Mouse (Mus musculus): ENCODE measurements around the gene Ankrd9. TPM values are rescaled to one million over a fixed set of nuclear protein-coding genes. Genes with fewer than 3 reads are reported as not detected.
A peak's percentile ranks its signal among the peaks of the same experiment; 100 is the strongest.

Gene Ankrd9
- polyA plus RNA-seq, 1 experiment = 21.0 TPM

- no peak for DNase-seq (ENCODE audit: low read depth in 1 of 2, low spot score in 2 of 2)
- no peak overlapping the region for H3K27ac ChIP-seq (ENCODE audit: insufficient read depth, low read length)
- no peaks in the 10 kb centered on the region for H3K27me3 ChIP-seq (ENCODE audit: control insufficient read depth, insufficient read depth, low read length)
- peaks cover 4% of the 10 kb centered on the region; the same call in 1 of the 2 replicates for H3K4me1 ChIP-seq (ENCODE audit: control insufficient read depth, insufficient read depth, insufficient read length)
- no peaks in the 10 kb centered on the region for H3K36me3 ChIP-seq (ENCODE audit: control insufficient read depth, insufficient read depth, low read length)
- WGBS = 93% methylated on average over 6 of the region's 6 CpGs
- TF ChIP-seq CTCF (IDR thresholded peaks at IDR 0.05; ENCODE audit: extremely low read depth, insufficient read depth, insufficient read length, insufficient replicate concordance) (no peak), POLR2A (IDR thresholded peaks at IDR 0.05; ENCODE audit: low read depth, low read length) (no peak)
- H3K4me3 ChIP-seq (ENCODE audit: extremely low read depth, insufficient read depth, insufficient read length) = no peak overlapping the region
These were observed 26.0 kb downstream of the Ankrd9 start for GRCm38 (mm10) chr12:110952628-110953385.

GRCm38 (mm10) chr12:110951236-110951635 lies 27.6 kb downstream of the Ankrd9 start:
- H3K4me3 ChIP-seq (ENCODE audit: extremely low read depth, insufficient read depth, insufficient read length) = no peak overlapping the region
- no peak overlapping the region for H3K27ac ChIP-seq (ENCODE audit: insufficient read depth, low read length)
- no peaks in the 10 kb centered on the region for H3K27me3 ChIP-seq (ENCODE audit: control insufficient read depth, insufficient read depth, low read length)
- no peak for DNase-seq (ENCODE audit: low read depth in 1 of 2, low spot score in 2 of 2)
- 87% methylated on average over 7 of the region's 7 CpGs for WGBS
- H3K4me1 ChIP-seq (ENCODE audit: control insufficient read depth, insufficient read depth, insufficient read length) = peaks cover 4% of the 10 kb centered on the region; the same call in 1 of the 2 replicates
- no peaks in the 10 kb centered on the region for H3K36me3 ChIP-seq (ENCODE audit: control insufficient read depth, insufficient read depth, low read length)
- TF ChIP-seq POLR2A (IDR thresholded peaks at IDR 0.05; ENCODE audit: low read depth, low read length) = no peak
- no peak for TF ChIP-seq CTCF (IDR thresholded peaks at IDR 0.05; ENCODE audit: extremely low read depth, insufficient read depth, insufficient read length, insufficient replicate concordance)

GRCm38 (mm10) chr12:110950151-110950550 lies 28.7 kb downstream of the Ankrd9 start:
- H3K4me3 ChIP-seq (ENCODE audit: extremely low read depth, insufficient read depth, insufficient read length) = no peak overlapping the region
- no peak overlapping the region for H3K27ac ChIP-seq (ENCODE audit: insufficient read depth, low read length)
- WGBS = 46% methylated on average over 4 of the region's 4 CpGs
- peak; percentile 32 to 33 for DNase-seq (ENCODE audit: low read depth in 1 of 2, low spot score in 2 of 2)
- no peaks in the 10 kb centered on the region for H3K27me3 ChIP-seq (ENCODE audit: control insufficient read depth, insufficient read depth, low read length)
- no peak for TF ChIP-seq POLR2A (IDR thresholded peaks at IDR 0.05; ENCODE audit: low read depth, low read length)
- TF ChIP-seq CTCF (IDR thresholded peaks at IDR 0.05; ENCODE audit: extremely low read depth, insufficient read depth, insufficient read length, insufficient replicate concordance) = no peak
- H3K36me3 ChIP-seq (ENCODE audit: control insufficient read depth, insufficient read depth, low read length) = no peaks in the 10 kb centered on the region
- peaks cover 4% of the 10 kb centered on the region; the same call in 1 of the 2 replicates for H3K4me1 ChIP-seq (ENCODE audit: control insufficient read depth, insufficient read depth, insufficient read length)

GRCm38 (mm10) chr12:110949410-110949809 lies 29.4 kb downstream of the Ankrd9 start:
- H3K4me3 ChIP-seq (ENCODE audit: extremely low read depth, insufficient read depth, insufficient read length) = no peak overlapping the region
- 90% methylated on average over 1 of the region's 1 CpGs for WGBS
- TF ChIP-seq POLR2A (IDR thresholded peaks at IDR 0.05; ENCODE audit: low read depth, low read length) = no peak
- no peak for TF ChIP-seq CTCF (IDR thresholded peaks at IDR 0.05; ENCODE audit: extremely low read depth, insufficient read depth, insufficient read length, insufficient replicate concordance)
- no peaks in the 10 kb centered on the region for H3K36me3 ChIP-seq (ENCODE audit: control insufficient read depth, insufficient read depth, low read length)
- no peak overlapping the region for H3K27ac ChIP-seq (ENCODE audit: insufficient read depth, low read length)
- H3K27me3 ChIP-seq (ENCODE audit: control insufficient read depth, insufficient read depth, low read length) = no peaks in the 10 kb centered on the region
- no peak for DNase-seq (ENCODE audit: low read depth in 1 of 2, low spot score in 2 of 2)
- peaks cover 4% of the 10 kb centered on the region; the same call in 1 of the 2 replicates for H3K4me1 ChIP-seq (ENCODE audit: control insufficient read depth, insufficient read depth, insufficient read length)

- Histone ChIP-seq H3K27me3 (ENCODE audit: control insufficient read depth, insufficient read depth, low read length) (no peaks in the 10 kb centered on the region), H3K4me1 (ENCODE audit: control insufficient read depth, insufficient read depth, insufficient read length) (peaks cover 4% of the 10 kb centered on the region; the same call in 1 of the 2 replicates), H3K27ac (ENCODE audit: insufficient read depth, low read length) (no peak overlapping the region), H3K4me3 (ENCODE audit: extremely low read depth, insufficient read depth, insufficient read length) (no peak overlapping the region), H3K36me3 (ENCODE audit: control insufficient read depth, insufficient read depth, low read length) (no peaks in the 10 kb centered on the region)
- 82% methylated on average over 3 of the region's 3 CpGs for WGBS
- no peak for TF ChIP-seq CTCF (IDR thresholded peaks at IDR 0.05; ENCODE audit: extremely low read depth, insufficient read depth, insufficient read length, insufficient replicate concordance)
- no peak for TF ChIP-seq POLR2A (IDR thresholded peaks at IDR 0.05; ENCODE audit: low read depth, low read length)
- no peak for DNase-seq (ENCODE audit: low read depth in 1 of 2, low spot score in 2 of 2)
These were observed 30.0 kb downstream of the Ankrd9 start for GRCm38 (mm10) chr12:110948910-110949201.

GRCm38 (mm10) chr12:110948082-110948909 lies 30.5 kb downstream of the Ankrd9 start:
- H3K4me1 ChIP-seq (ENCODE audit: control insufficient read depth, insufficient read depth, insufficient read length) = peaks cover 4% of the 10 kb centered on the region; the same call in 1 of the 2 replicates

More at GRCm38 (mm10) chr12:110948082-110948909, 30.5 kb downstream of the Ankrd9 start:
- no peak overlapping the region for H3K4me3 ChIP-seq (ENCODE audit: extremely low read depth, insufficient read depth, insufficient read length)
- 86% methylated on average over 6 of the region's 6 CpGs for WGBS
- DNase-seq (ENCODE audit: low read depth in 1 of 2, low spot score in 2 of 2) = no peak
- H3K27me3 ChIP-seq (ENCODE audit: control insufficient read depth, insufficient read depth, low read length) = no peaks in the 10 kb centered on the region
- H3K27ac ChIP-seq (ENCODE audit: insufficient read depth, low read length) = no peak overlapping the region
- no peaks in the 10 kb centered on the region for H3K36me3 ChIP-seq (ENCODE audit: control insufficient read depth, insufficient read depth, low read length)
- TF ChIP-seq POLR2A (IDR thresholded peaks at IDR 0.05; ENCODE audit: low read depth, low read length) = no peak
- no peak for TF ChIP-seq CTCF (IDR thresholded peaks at IDR 0.05; ENCODE audit: extremely low read depth, insufficient read depth, insufficient read length, insufficient replicate concordance)

All from spleen, adult 2 months (tissue).